Mouse (Mus musculus) ovary, adult 18-20 months (tissue): ENCODE data around the gene Cacna1a.
A peak's percentile ranks its signal among the peaks of the same experiment; 100 is the strongest.

Experiments
- DNase-seq: peaks from one replicate; pipeline ENCODE4 v3.0.0; 2022; ENCODE audit warnings: low spot score, mixed read lengths

Cacna1a gene

DNA sequence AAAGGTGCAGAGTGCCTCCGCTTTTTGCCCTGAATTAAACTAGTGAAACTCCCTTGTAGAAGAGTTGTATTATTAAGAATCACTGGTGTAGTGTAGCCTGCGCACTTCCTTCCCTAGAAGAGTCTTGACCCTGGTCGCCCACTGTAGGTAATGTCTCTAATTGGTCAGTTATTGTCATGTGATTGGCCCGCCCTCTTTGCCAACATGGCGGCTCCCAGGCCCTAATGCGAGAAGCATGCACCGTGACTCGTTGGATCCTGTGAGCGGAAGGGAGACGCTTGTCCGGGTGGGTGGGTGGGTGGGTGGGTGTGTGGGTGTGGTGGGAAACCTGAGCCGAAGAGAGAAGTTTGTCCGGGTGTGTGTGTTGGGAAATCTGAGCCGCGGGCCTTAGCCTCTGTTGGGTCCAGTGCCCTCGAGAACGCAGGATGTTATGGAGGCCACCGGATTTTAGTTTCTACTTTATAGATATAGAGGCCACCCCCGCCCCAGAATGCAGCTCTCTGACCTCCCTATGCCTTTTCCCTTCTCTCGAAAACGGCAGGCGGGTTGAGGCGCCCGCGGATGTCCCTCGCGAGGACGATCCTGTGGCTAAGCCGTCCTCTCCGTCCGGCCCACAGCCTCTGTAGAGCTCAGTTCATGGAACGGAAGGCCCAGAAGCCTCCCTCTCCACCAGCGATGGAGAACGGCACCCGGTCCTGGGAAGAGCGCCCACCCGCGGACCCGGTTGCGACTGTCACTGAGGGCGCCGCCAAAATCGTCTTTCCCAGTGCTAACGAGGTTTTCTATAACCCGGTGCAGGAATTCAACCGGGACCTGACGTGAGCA, 301.1 kb downstream of the Cacna1a start:
- peak; percentile 85 for DNase-seq
